Mouse (Mus musculus): Measurements from ENCODE around the gene Spdef. TPM values are rescaled to one million over a fixed set of nuclear protein-coding genes. Genes with fewer than 3 reads are reported as not detected.

Gene Spdef
- polyA plus RNA-seq, 1 experiment from 2014 or later: not detected

- peak overlapping the region; percentile 3; the same call in 1 of the 2 replicates for H3K9ac ChIP-seq (ENCODE audit: low read depth, low read length)
- 11% methylated on average over 13 of the region's 13 CpGs for WGBS
- H3K27me3 ChIP-seq (replicated peaks; ENCODE audit: control insufficient read depth, insufficient read depth, low read length): no peaks in the 10 kb centered on the region
- ATAC-seq (replicated peaks; ENCODE audit: low FRiP score) (peak; percentile 79), DNase-seq (ENCODE audit: low spot score) (no peak)
- no peaks in the 10 kb centered on the region for H3K36me3 ChIP-seq (ENCODE audit: control insufficient read depth, insufficient read depth, low read length)
- peaks cover 17% of the 10 kb centered on the region for H3K4me1 ChIP-seq (replicated peaks; ENCODE audit: control insufficient read depth, insufficient read depth, low read length)
- no peak overlapping the region for H3K27ac ChIP-seq (ENCODE audit: low read depth, low read length)
- no peak overlapping the region for H3K4me3 ChIP-seq (ENCODE audit: low read depth, low read length)
- peak overlapping the region; percentile 35 for H3K4me2 ChIP-seq
- H3K9me3 ChIP-seq (ENCODE audit: control insufficient read depth, low read length): no peaks in the 10 kb centered on the region
Measured at GRCm38 (mm10) chr17:27734344-27735073, 5.8 kb upstream of the Spdef start.

GRCm38 (mm10) chr17:27732694-27733093 lies 3.9 kb upstream of the Spdef start:
- H3K36me3 ChIP-seq (ENCODE audit: control insufficient read depth, insufficient read depth, low read length): no peaks in the 10 kb centered on the region
- 79% methylated on average over 3 of the region's 3 CpGs for WGBS
- H3K4me3 ChIP-seq (ENCODE audit: low read depth, low read length): no peak overlapping the region
- DNase-seq (ENCODE audit: low spot score) (no peak), ATAC-seq (replicated peaks; ENCODE audit: low FRiP score) (no peak)
- H3K9ac ChIP-seq (ENCODE audit: low read depth, low read length): no peak overlapping the region
- H3K27ac ChIP-seq (ENCODE audit: low read depth, low read length): no peak overlapping the region
- no peaks in the 10 kb centered on the region for H3K27me3 ChIP-seq (replicated peaks; ENCODE audit: control insufficient read depth, insufficient read depth, low read length)
- H3K4me2 ChIP-seq: no peak overlapping the region
- peaks cover 17% of the 10 kb centered on the region for H3K4me1 ChIP-seq (replicated peaks; ENCODE audit: control insufficient read depth, insufficient read depth, low read length)
- no peaks in the 10 kb centered on the region for H3K9me3 ChIP-seq (ENCODE audit: control insufficient read depth, low read length)

- no peak for DNase-seq (ENCODE audit: low spot score)
- Histone ChIP-seq H3K4me3 (ENCODE audit: low read depth, low read length) (no peak overlapping the region), H3K9ac (ENCODE audit: low read depth, low read length) (no peak overlapping the region), H3K36me3 (ENCODE audit: control insufficient read depth, insufficient read depth, low read length) (no peaks in the 10 kb centered on the region), H3K9me3 (ENCODE audit: control insufficient read depth, low read length) (no peaks in the 10 kb centered on the region), H3K4me2 (no peak overlapping the region), H3K4me1 (replicated peaks; ENCODE audit: control insufficient read depth, insufficient read depth, low read length) (peaks cover 17% of the 10 kb centered on the region), H3K27ac (ENCODE audit: low read depth, low read length) (no peak overlapping the region), H3K27me3 (replicated peaks; ENCODE audit: control insufficient read depth, insufficient read depth, low read length) (no peaks in the 10 kb centered on the region)
- 68% methylated on average over 5 of the region's 5 CpGs for WGBS
- no peak for ATAC-seq (replicated peaks; ENCODE audit: low FRiP score)
Measured at GRCm38 (mm10) chr17:27732152-27732551, 3.4 kb upstream of the Spdef start.

GRCm38 (mm10) chr17:27726527-27726926 lies 2.2 kb downstream of the Spdef start:
- Histone ChIP-seq H3K27ac (ENCODE audit: low read depth, low read length) (no peak overlapping the region), H3K4me3 (ENCODE audit: low read depth, low read length) (no peak overlapping the region), H3K9me3 (ENCODE audit: control insufficient read depth, low read length) (no peaks in the 10 kb centered on the region), H3K4me1 (replicated peaks; ENCODE audit: control insufficient read depth, insufficient read depth, low read length) (peaks cover 6% of the 10 kb centered on the region), H3K27me3 (replicated peaks; ENCODE audit: control insufficient read depth, insufficient read depth, low read length) (peaks cover 6% of the 10 kb centered on the region), H3K4me2 (no peak overlapping the region), H3K36me3 (ENCODE audit: control insufficient read depth, insufficient read depth, low read length) (no peaks in the 10 kb centered on the region), H3K9ac (ENCODE audit: low read depth, low read length) (no peak overlapping the region)
- no peak for DNase-seq (ENCODE audit: low spot score)
- ATAC-seq (replicated peaks; ENCODE audit: low FRiP score): no peak
- 34% methylated on average over 7 of the region's 7 CpGs for WGBS

GRCm38 (mm10) chr17:27725412-27725811 lies 3.3 kb downstream of the Spdef start:
- 23% methylated on average over 10 of the region's 10 CpGs for WGBS
- Histone ChIP-seq H3K9me3 (ENCODE audit: control insufficient read depth, low read length) (no peaks in the 10 kb centered on the region), H3K4me1 (replicated peaks; ENCODE audit: control insufficient read depth, insufficient read depth, low read length) (peaks cover 6% of the 10 kb centered on the region), H3K36me3 (ENCODE audit: control insufficient read depth, insufficient read depth, low read length) (no peaks in the 10 kb centered on the region), H3K4me3 (ENCODE audit: low read depth, low read length) (no peak overlapping the region), H3K27me3 (replicated peaks; ENCODE audit: control insufficient read depth, insufficient read depth, low read length) (peaks cover 8% of the 10 kb centered on the region), H3K27ac (ENCODE audit: low read depth, low read length) (no peak overlapping the region), H3K9ac (ENCODE audit: low read depth, low read length) (no peak overlapping the region), H3K4me2 (no peak overlapping the region)
- no peak for DNase-seq (ENCODE audit: low spot score)
- no peak for ATAC-seq (replicated peaks; ENCODE audit: low FRiP score)

- ATAC-seq (replicated peaks; ENCODE audit: low FRiP score) (no peak), DNase-seq (ENCODE audit: low spot score) (no peak)
- no peak overlapping the region for H3K4me2 ChIP-seq
- H3K4me1 ChIP-seq (replicated peaks; ENCODE audit: control insufficient read depth, insufficient read depth, low read length): peaks cover 6% of the 10 kb centered on the region
- no peak overlapping the region for H3K9ac ChIP-seq (ENCODE audit: low read depth, low read length)
- no peak overlapping the region for H3K27ac ChIP-seq (ENCODE audit: low read depth, low read length)
- H3K36me3 ChIP-seq (ENCODE audit: control insufficient read depth, insufficient read depth, low read length): no peaks in the 10 kb centered on the region
- H3K9me3 ChIP-seq (ENCODE audit: control insufficient read depth, low read length): no peaks in the 10 kb centered on the region
- peaks cover 8% of the 10 kb centered on the region for H3K27me3 ChIP-seq (replicated peaks; ENCODE audit: control insufficient read depth, insufficient read depth, low read length)
- 36% methylated on average over 10 of the region's 10 CpGs for WGBS
- no peak overlapping the region for H3K4me3 ChIP-seq (ENCODE audit: low read depth, low read length)
Measured at GRCm38 (mm10) chr17:27725011-27725410, 3.7 kb downstream of the Spdef start.

GRCm38 (mm10) chr17:27724327-27724726 lies 4.4 kb downstream of the Spdef start:
- WGBS: 25% methylated on average over 3 of the region's 3 CpGs
- Histone ChIP-seq H3K4me2 (no peak overlapping the region), H3K9me3 (ENCODE audit: control insufficient read depth, low read length) (no peaks in the 10 kb centered on the region), H3K36me3 (ENCODE audit: control insufficient read depth, insufficient read depth, low read length) (no peaks in the 10 kb centered on the region), H3K27me3 (replicated peaks; ENCODE audit: control insufficient read depth, insufficient read depth, low read length) (peaks cover 15% of the 10 kb centered on the region), H3K4me1 (replicated peaks; ENCODE audit: control insufficient read depth, insufficient read depth, low read length) (peaks cover 6% of the 10 kb centered on the region), H3K4me3 (ENCODE audit: low read depth, low read length) (no peak overlapping the region), H3K27ac (ENCODE audit: low read depth, low read length) (no peak overlapping the region), H3K9ac (ENCODE audit: low read depth, low read length) (no peak overlapping the region)
- DNase-seq (ENCODE audit: low spot score) (no peak), ATAC-seq (replicated peaks; ENCODE audit: low FRiP score) (no peak; the same call in 1 of the 2 replicates)

GRCm38 (mm10) chr17:27721125-27721664 lies 7.6 kb downstream of the Spdef start:
- DNase-seq (ENCODE audit: low spot score): no peak
- H3K9ac ChIP-seq (ENCODE audit: low read depth, low read length): no peak overlapping the region
- WGBS: 74% methylated on average over 9 of the region's 9 CpGs
- H3K4me1 ChIP-seq (replicated peaks; ENCODE audit: control insufficient read depth, insufficient read depth, low read length): peaks cover 7% of the 10 kb centered on the region
- H3K27ac ChIP-seq (ENCODE audit: low read depth, low read length): no peak overlapping the region
- no peak overlapping the region for H3K4me2 ChIP-seq
- no peaks in the 10 kb centered on the region for H3K9me3 ChIP-seq (ENCODE audit: control insufficient read depth, low read length)
- H3K4me3 ChIP-seq (ENCODE audit: low read depth, low read length): no peak overlapping the region
- no peaks in the 10 kb centered on the region for H3K36me3 ChIP-seq (ENCODE audit: control insufficient read depth, insufficient read depth, low read length)
- no peak for ATAC-seq (replicated peaks; ENCODE audit: low FRiP score)
- peaks cover 32% of the 10 kb centered on the region for H3K27me3 ChIP-seq (replicated peaks; ENCODE audit: control insufficient read depth, insufficient read depth, low read length)

- WGBS: 58% methylated on average over 9 of the region's 9 CpGs
- H3K27me3 ChIP-seq (replicated peaks; ENCODE audit: control insufficient read depth, insufficient read depth, low read length): peaks cover 32% of the 10 kb centered on the region
Measured at GRCm38 (mm10) chr17:27720326-27720725, 8.4 kb downstream of the Spdef start.

More at GRCm38 (mm10) chr17:27720326-27720725, 8.4 kb downstream of the Spdef start:
- no peak overlapping the region for H3K27ac ChIP-seq (ENCODE audit: low read depth, low read length)
- no peaks in the 10 kb centered on the region for H3K36me3 ChIP-seq (ENCODE audit: control insufficient read depth, insufficient read depth, low read length)
- 0 out of 2 replicates have a peak, but pooled peaks cover 3% of the 10 kb centered on the region for H3K4me1 ChIP-seq (replicated peaks; ENCODE audit: control insufficient read depth, insufficient read depth, low read length)
- ATAC-seq (replicated peaks; ENCODE audit: low FRiP score) (no peak), DNase-seq (ENCODE audit: low spot score) (no peak)
- H3K4me2 ChIP-seq: no peak overlapping the region
- no peak overlapping the region for H3K4me3 ChIP-seq (ENCODE audit: low read depth, low read length)
- H3K9ac ChIP-seq (ENCODE audit: low read depth, low read length): no peak overlapping the region
- H3K9me3 ChIP-seq (ENCODE audit: control insufficient read depth, low read length): no peaks in the 10 kb centered on the region
